Mouse (Mus musculus) G1E (cell line): ENCODE measurements around the gene Spg21. TPM values are rescaled to one million over a fixed set of nuclear protein-coding genes. Genes with fewer than 3 reads are reported as not detected.
A peak's percentile ranks its signal among the peaks of the same experiment; 100 is the strongest.

Experiments used
- ATAC-seq: 2 replicates; pipeline ENCODE4 v1.8.0; 2016; ENCODE audit warnings: mild to moderate bottlenecking; ENCODE audit not compliant: insufficient number of reproducible peaks, poor library complexity, low FRiP score, severe bottlenecking; ENCODE audit errors: extremely low read depth
- DNase-seq: peaks from one replicate; pipeline ENCODE4 v3.0.0; 2012; ENCODE audit warnings: low spot score
- H3K27me3 ChIP-seq: 2 replicates; pipeline ENCODE4 v1.6.1; 2012; ENCODE audit warnings: mild to moderate bottlenecking, low read length, inconsistent platforms; ENCODE audit not compliant: insufficient read depth
- H3K36me3 ChIP-seq: replicated peaks from 2 replicates; pipeline ENCODE3; 2012; ENCODE audit warnings: mild to moderate bottlenecking, inconsistent platforms
- H3K4me1 ChIP-seq: 2 replicates; pipeline ENCODE4 v1.6.1; 2012; ENCODE audit warnings: low read depth, low read length, inconsistent platforms, mixed read lengths; ENCODE audit not compliant: insufficient read depth
- H3K4me3 ChIP-seq: 2 replicates; pipeline ENCODE4 v1.5.1; 2012; ENCODE audit warnings: low read depth, mild to moderate bottlenecking, inconsistent platforms, low read length, moderate library complexity, mixed read lengths
- H3K9me3 ChIP-seq: replicated peaks from 2 replicates; pipeline ENCODE4 v1.6.1; 2012; ENCODE audit warnings: inconsistent platforms
- CTCF ChIP-seq: IDR thresholded peaks from 2 replicates; pipeline ENCODE4 v1.5.1; 2012; ENCODE audit warnings: low read depth, low read length, inconsistent platforms, mixed read lengths
- GATA1 ChIP-seq: IDR thresholded peaks from 2 replicates; pipeline ENCODE4 v1.6.1; 2012; ENCODE audit warnings: borderline replicate concordance, low read length, inconsistent platforms, mixed read lengths
- GATA2 ChIP-seq: IDR thresholded peaks from 2 replicates; pipeline ENCODE4 v1.6.1; 2012; ENCODE audit warnings: low read depth, low read length, inconsistent platforms, borderline replicate concordance
- POLR2AphosphoS5 ChIP-seq: IDR thresholded peaks from 2 replicates; pipeline ENCODE4 v1.6.1; 2012; ENCODE audit warnings: low read depth, low read length, inconsistent platforms; ENCODE audit not compliant: insufficient replicate concordance
- TAL1 ChIP-seq: conservative IDR thresholded peaks from 2 replicates; pipeline ENCODE4 v1.6.1; 2012; ENCODE audit warnings: low read depth, low read length, inconsistent platforms, mixed read lengths
- polyA plus RNA-seq: library from polyadenylated mRNA; stranded (reverse); fragments of >175 nt; gene quantifications from 2 replicates; pipeline ENCODE4 v1.2.3, GENCODE M21; 2012
- total RNA-seq, 2 experiments: library from RNA; stranded (forward) in 1 of 2; stranded (reverse) in 1 of 2; fragments of 200-1000 nt in 1 of 2; fragments of >200 nt in 1 of 2; fragmentation: Nextera tagmentation in 1 of 2; gene quantifications; 2 replicates each; pipeline ENCODE4 v1.2.3; 2014 to 2017

Gene Spg21
- total and polyA plus RNA-seq, 3 experiments = 19.7 to 71.6 (median 40.2) TPM

DNA sequence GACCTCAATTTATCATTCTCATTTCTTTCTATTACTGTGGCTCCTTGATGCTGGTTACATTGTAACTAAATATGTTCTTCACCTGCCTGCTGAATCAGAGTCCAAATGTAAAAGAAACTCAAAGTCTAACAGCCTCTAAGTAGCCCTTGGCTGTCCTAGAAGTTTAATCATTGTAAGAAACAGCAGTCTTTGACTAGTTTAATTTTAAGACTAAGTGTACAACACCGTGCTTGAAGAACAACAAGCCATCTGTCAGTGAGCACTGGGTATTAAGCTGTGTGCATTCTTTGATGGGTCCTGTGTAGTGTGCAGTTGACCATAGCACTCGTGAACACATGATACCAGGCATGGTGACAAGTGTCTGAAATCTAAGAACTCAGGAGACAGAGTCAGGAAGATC is 33.2 kb upstream of the Spg21 start:
- peaks cover 28% of the 10 kb centered on the region for H3K4me1 ChIP-seq
- peaks cover 18% of the 10 kb centered on the region for H3K27me3 ChIP-seq
- no peaks in the 10 kb centered on the region for H3K9me3 ChIP-seq
- TF ChIP-seq CTCF = no peak
- no peak for TF ChIP-seq TAL1
- TF ChIP-seq GATA1 = no peak
- TF ChIP-seq POLR2AphosphoS5 = no peak
- TF ChIP-seq GATA2 = no peak
- H3K4me3 ChIP-seq = no peak overlapping the region
- H3K36me3 ChIP-seq = no peaks in the 10 kb centered on the region
- DNase-seq = no peak
- no peak for ATAC-seq

DNA sequence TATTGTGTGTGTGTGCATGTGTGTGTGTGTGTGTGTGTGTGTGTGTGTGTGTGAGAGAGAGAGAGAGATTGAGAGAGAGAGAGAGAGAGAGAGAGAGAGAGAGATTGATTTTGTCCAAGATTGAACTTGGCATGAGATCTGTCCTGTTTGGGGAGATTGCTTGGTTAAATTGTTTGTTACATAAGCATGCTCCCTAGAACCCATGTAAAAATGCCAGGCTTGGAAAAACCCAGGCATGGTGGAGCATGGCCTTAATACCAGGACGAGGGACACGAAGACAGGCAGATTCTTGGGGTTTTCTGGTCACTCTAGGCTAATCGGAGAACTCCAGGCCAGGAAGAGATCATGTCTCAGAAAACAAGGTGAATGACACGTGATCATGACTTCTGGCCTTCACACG is 32.7 kb upstream of the Spg21 start:
- DNase-seq (no peak), ATAC-seq (no peak)
- H3K4me1 ChIP-seq = peaks cover 24% of the 10 kb centered on the region
- H3K27me3 ChIP-seq = peaks cover 15% of the 10 kb centered on the region
- no peak overlapping the region for H3K4me3 ChIP-seq
- H3K9me3 ChIP-seq = no peaks in the 10 kb centered on the region
- no peaks in the 10 kb centered on the region for H3K36me3 ChIP-seq
- TF ChIP-seq GATA2 (no peak), CTCF (no peak), GATA1 (no peak), TAL1 (no peak), POLR2AphosphoS5 (no peak)

DNA sequence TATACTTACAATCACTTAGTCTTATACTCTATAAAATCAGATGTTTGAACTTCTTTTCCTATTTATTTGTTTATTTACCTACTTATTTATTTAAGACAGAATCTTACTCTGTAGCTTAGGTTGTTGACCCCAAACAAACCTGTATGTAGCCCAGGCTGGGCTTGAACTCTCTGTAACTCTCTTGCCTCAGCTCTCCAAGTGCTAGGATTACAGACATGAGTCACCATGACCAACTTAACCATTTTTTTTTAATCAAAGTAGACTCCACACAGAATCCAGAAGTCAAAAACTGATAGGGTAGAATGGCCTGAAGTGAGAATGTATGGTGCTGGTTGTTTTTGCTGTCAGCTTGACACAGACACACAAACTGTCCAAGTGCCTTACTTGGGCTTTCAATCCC is 30.3 kb upstream of the Spg21 start:
- ATAC-seq (no peak), DNase-seq (no peak)
- no peaks in the 10 kb centered on the region for H3K9me3 ChIP-seq
- no peaks in the 10 kb centered on the region for H3K36me3 ChIP-seq
- peaks cover 4% of the 10 kb centered on the region for H3K27me3 ChIP-seq
- no peak overlapping the region for H3K4me3 ChIP-seq
- TF ChIP-seq POLR2AphosphoS5 (no peak), GATA2 (no peak), TAL1 (no peak), CTCF (no peak), GATA1 (no peak)
- H3K4me1 ChIP-seq = peaks cover 20% of the 10 kb centered on the region

DNA sequence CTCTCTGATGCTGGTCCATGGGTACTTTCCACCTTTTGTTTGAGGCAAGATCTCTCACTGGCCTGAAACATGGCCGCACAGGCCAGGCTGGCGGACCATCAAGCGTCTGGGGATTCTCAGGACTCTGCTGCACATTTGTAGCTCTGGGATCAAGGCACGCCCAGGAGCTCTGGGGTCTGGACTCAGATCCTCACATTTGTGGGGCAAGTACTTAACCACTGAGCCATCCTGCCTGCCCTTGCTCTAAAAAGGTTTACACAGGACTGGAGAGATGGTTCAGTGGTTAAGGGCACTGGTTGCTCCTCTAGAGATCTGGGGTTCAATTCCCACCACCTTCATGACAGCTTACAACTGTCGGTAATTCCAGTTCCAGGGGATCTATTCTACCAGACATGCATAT is 29.8 kb upstream of the Spg21 start:
- DNase-seq (no peak), ATAC-seq (no peak)
- no peak overlapping the region for H3K4me3 ChIP-seq
- no peaks in the 10 kb centered on the region for H3K9me3 ChIP-seq
- H3K4me1 ChIP-seq = peaks cover 21% of the 10 kb centered on the region
- TF ChIP-seq CTCF = no peak
- TF ChIP-seq POLR2AphosphoS5 = no peak
- TF ChIP-seq GATA2 = no peak
- TF ChIP-seq TAL1 = no peak
- TF ChIP-seq GATA1 = no peak
- no peaks in the 10 kb centered on the region for H3K36me3 ChIP-seq
- peaks cover 4% of the 10 kb centered on the region for H3K27me3 ChIP-seq

DNA sequence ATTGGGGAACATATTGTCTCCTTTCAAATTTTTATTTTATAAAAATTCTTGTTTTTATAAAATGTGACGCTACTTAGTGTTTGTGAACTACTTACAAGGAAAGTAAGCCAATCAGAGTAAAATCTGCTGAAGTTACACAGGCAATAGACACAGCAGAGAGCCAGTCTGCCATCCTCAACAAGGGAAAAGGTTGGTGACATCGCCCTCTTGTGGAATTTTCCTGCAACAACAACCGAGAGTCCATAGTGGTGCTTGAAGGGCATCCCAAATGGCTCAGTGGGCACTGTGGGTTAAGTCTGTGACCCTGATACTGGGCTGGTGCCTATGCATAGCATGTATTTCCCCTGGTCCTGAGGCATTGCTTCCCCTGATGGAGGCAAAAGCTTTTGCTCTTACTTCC is 28.5 kb upstream of the Spg21 start:
- TF ChIP-seq GATA1 = no peak
- TF ChIP-seq CTCF = peak; percentile 78
- Histone ChIP-seq H3K4me3 (no peak overlapping the region), H3K36me3 (no peaks in the 10 kb centered on the region), H3K4me1 (peaks cover 26% of the 10 kb centered on the region), H3K9me3 (no peaks in the 10 kb centered on the region), H3K27me3 (peaks cover 4% of the 10 kb centered on the region)
- no peak; the same call in 1 of the 2 replicates for ATAC-seq
- peak; percentile 39 for DNase-seq

GRCm38 (mm10) chr9:65434140-65434539 is 26.6 kb upstream of the Spg21 start:
- Histone ChIP-seq H3K4me1 (peaks cover 29% of the 10 kb centered on the region), H3K9me3 (no peaks in the 10 kb centered on the region), H3K4me3 (no peak overlapping the region), H3K27me3 (peaks cover 4% of the 10 kb centered on the region), H3K36me3 (peaks cover 14% of the 10 kb centered on the region)
- ATAC-seq (no peak), DNase-seq (no peak)
- TF ChIP-seq GATA1 (no peak), CTCF (peak; percentile 55)

GRCm38 (mm10) chr9:65435211-65435610 is 25.5 kb upstream of the Spg21 start:
- peaks cover 24% of the 10 kb centered on the region for H3K36me3 ChIP-seq
- DNase-seq (no peak), ATAC-seq (no peak)
- no peaks in the 10 kb centered on the region for H3K9me3 ChIP-seq
- no peak overlapping the region; the same call in 1 of the 2 replicates for H3K4me3 ChIP-seq
- H3K27me3 ChIP-seq = peaks cover 4% of the 10 kb centered on the region
- peaks cover 25% of the 10 kb centered on the region for H3K4me1 ChIP-seq
- TF ChIP-seq CTCF = no peak
- no peak for TF ChIP-seq TAL1
- TF ChIP-seq GATA2 = no peak
- no peak for TF ChIP-seq POLR2AphosphoS5
- TF ChIP-seq GATA1 = no peak
